Mouse (Mus musculus) liver, embryonic 13.5 days (tissue): ENCODE measurements around the gene Thbs4. TPM values are rescaled to one million over a fixed set of nuclear protein-coding genes. Genes with fewer than 3 reads are reported as not detected.
A peak's percentile ranks its signal among the peaks of the same experiment; 100 is the strongest.

Source experiments
- ATAC-seq: fragments of 200-750 bp; cut with Nextera tagmentation; 2 replicates; pipeline ENCODE4 v1.8.0; 2017; ENCODE audit warnings: low read depth, mild to moderate bottlenecking, moderate number of reproducible peaks, moderate library complexity
- DNase-seq: peaks from one replicate; pipeline ENCODE4 v3.0.0; 2022
- H3K27ac ChIP-seq: fragments of 300-500 bp; sonication (generic); 2 replicates; pipeline ENCODE4 v1.5.1; 2015; ENCODE audit warnings: moderate library complexity, mild to moderate bottlenecking, inconsistent platforms
- H3K27me3 ChIP-seq: fragments of 300-500 bp; sonication (generic); 2 replicates; pipeline ENCODE4 v1.6.1; 2015; ENCODE audit warnings: mild to moderate bottlenecking, inconsistent platforms
- H3K36me3 ChIP-seq: fragments of 300-500 bp; sonication (generic); 2 replicates; pipeline ENCODE4 v1.6.1; 2015; ENCODE audit warnings: mild to moderate bottlenecking, inconsistent platforms
- H3K4me1 ChIP-seq: fragments of 300-500 bp; sonication (generic); replicated peaks from 2 replicates; pipeline ENCODE4 v1.6.1; 2015; ENCODE audit warnings: inconsistent platforms
- H3K4me2 ChIP-seq: fragments of 300-500 bp; sonication (generic); 2 replicates; pipeline ENCODE4 v1.6.1; 2015; ENCODE audit warnings: inconsistent platforms, mild to moderate bottlenecking, moderate library complexity
- H3K4me3 ChIP-seq: fragments of 300-500 bp; sonication (generic); replicated peaks from 2 replicates; pipeline ENCODE4 v1.5.1; 2015; ENCODE audit warnings: mild to moderate bottlenecking, inconsistent platforms
- H3K9ac ChIP-seq: fragments of 300-500 bp; sonication (generic); 2 replicates; pipeline ENCODE4 v1.6.1; 2015; ENCODE audit warnings: mild to moderate bottlenecking, inconsistent platforms
- H3K9me3 ChIP-seq: fragments of 300-500 bp; sonication (generic); replicated peaks from 2 replicates; pipeline ENCODE4 v1.6.1; 2016; ENCODE audit warnings: inconsistent platforms
- WGBS: fragments of 180-500 bp; shearing (Covaris S2); methylation state at CpG from one replicate; pipeline ENCODE4 v1.1.7; 2015; ENCODE audit not compliant: insufficient replicate concordance; 5-methylcytosine and 5-hydroxymethylcytosine counted together
- polyA plus RNA-seq: library from polyadenylated mRNA; unstranded; fragments of >200 nt; fragmentation: Nextera tagmentation; extraction: Ambion mirVana; gene quantifications from 2 replicates; pipeline ENCODE4 v1.2.1, GENCODE M21; 2015

Thbs4 gene
- polyA plus RNA-seq, 1 experiment from 2014 or later, result 0.30 TPM

DNA sequence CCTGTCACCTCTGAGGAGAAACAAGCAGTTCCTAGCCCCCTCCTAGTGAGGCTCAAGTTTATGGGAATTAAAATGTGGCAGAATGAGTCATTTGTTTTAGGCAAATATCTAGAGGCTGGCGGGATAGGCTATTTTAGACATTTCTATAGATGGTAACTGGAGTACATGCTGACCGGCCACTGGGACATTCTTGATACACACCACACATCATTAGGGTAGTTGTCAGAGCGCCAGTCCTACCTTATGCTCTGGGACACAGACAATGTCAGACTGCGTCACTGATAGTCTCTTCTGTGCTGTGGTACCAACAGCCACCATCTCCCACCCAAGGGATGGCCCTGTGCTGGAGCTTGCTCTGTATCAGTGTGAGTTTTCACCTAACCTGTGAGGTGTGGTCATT, 35.5 kb downstream of the Thbs4 start:
- Histone ChIP-seq H3K27ac (no peak overlapping the region), H3K9ac (no peak overlapping the region), H3K36me3 (no peaks in the 10 kb centered on the region), H3K4me1 (no peaks in the 10 kb centered on the region), H3K4me3 (no peak overlapping the region), H3K27me3 (no peaks in the 10 kb centered on the region), H3K9me3 (no peaks in the 10 kb centered on the region), H3K4me2 (no peak overlapping the region)
- WGBS, result 69% methylated on average over 4 of the region's 4 CpGs
- no peak for DNase-seq
- ATAC-seq, result no peak

GRCm38 (mm10) chr13:92757972-92758585, 36.5 kb downstream of the Thbs4 start:
- Histone ChIP-seq H3K4me3 (no peak overlapping the region), H3K4me2 (no peak overlapping the region), H3K27me3 (no peaks in the 10 kb centered on the region), H3K36me3 (no peaks in the 10 kb centered on the region), H3K9me3 (no peaks in the 10 kb centered on the region), H3K27ac (no peak overlapping the region), H3K4me1 (no peaks in the 10 kb centered on the region), H3K9ac (no peak overlapping the region)
- 50% methylated on average over 12 of the region's 12 CpGs for WGBS
- DNase-seq (no peak), ATAC-seq (no peak)

DNA sequence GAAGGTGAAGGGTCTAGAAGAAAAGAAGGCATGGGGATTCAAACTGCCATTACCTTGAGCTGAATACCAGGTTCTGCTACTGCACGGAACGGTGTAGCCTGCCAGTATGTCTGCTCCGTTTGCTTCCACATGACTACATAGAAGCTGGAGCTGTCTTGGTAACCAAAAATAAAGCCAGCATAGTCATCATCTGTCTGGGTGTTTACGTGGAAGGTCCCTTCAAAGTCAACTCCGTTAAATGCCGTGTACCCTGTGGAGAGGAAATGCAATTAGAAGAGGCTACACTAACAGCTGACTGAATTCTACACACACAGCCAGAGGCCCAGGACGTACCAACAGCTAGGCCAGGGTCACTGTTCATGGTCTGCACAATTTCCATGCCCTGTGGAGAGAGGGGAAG, 39.6 kb downstream of the Thbs4 start:
- DNase-seq (no peak), ATAC-seq (no peak)
- Histone ChIP-seq H3K4me2 (no peak overlapping the region), H3K27me3 (0 out of 2 replicates have a peak, but pooled peaks cover under 1% of the 10 kb centered on the region), H3K4me3 (no peak overlapping the region), H3K36me3 (no peaks in the 10 kb centered on the region), H3K9me3 (no peaks in the 10 kb centered on the region), H3K9ac (no peak overlapping the region), H3K4me1 (no peaks in the 10 kb centered on the region), H3K27ac (no peak overlapping the region)
- WGBS, result 66% methylated on average over 7 of the region's 7 CpGs

DNA sequence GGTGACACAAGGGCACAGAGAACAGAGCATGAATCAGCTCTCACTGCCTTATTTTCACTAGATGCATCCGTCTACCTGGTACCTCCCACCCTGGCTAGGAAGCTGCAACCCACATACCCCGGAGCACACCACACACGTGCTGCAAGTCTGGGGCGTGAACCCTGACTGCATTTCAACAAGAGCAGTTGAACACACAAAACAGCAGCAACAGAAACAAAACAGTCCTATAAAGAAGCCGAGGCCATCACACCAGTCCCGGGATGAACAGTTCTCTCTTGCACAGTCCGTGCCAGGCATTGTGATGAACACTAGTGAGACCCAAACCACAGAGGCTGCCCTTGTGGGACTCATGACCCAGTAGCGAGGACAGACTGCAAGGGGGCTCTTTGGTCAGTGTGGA, 40.9 kb downstream of the Thbs4 start:
- WGBS, result 70% methylated on average over 8 of the region's 8 CpGs
- DNase-seq (no peak), ATAC-seq (no peak)
- H3K4me1 ChIP-seq, result no peaks in the 10 kb centered on the region
- no peaks in the 10 kb centered on the region for H3K36me3 ChIP-seq
- no peak overlapping the region for H3K4me3 ChIP-seq
- H3K9me3 ChIP-seq, result no peaks in the 10 kb centered on the region
- H3K27me3 ChIP-seq, result peaks cover 14% of the 10 kb centered on the region; the same call in 1 of the 2 replicates
- H3K9ac ChIP-seq, result no peak overlapping the region
- H3K4me2 ChIP-seq, result no peak overlapping the region
- no peak overlapping the region for H3K27ac ChIP-seq

- DNase-seq (peak; percentile 17), ATAC-seq (no peak)
- H3K27me3 ChIP-seq, result peaks cover 14% of the 10 kb centered on the region; the same call in 1 of the 2 replicates
- H3K36me3 ChIP-seq, result no peaks in the 10 kb centered on the region
- H3K4me3 ChIP-seq, result no peak overlapping the region
- H3K9ac ChIP-seq, result no peak overlapping the region
- H3K27ac ChIP-seq, result no peak overlapping the region
- no peak overlapping the region for H3K4me2 ChIP-seq
- no peaks in the 10 kb centered on the region for H3K9me3 ChIP-seq
- H3K4me1 ChIP-seq, result no peaks in the 10 kb centered on the region
- WGBS, result 66% methylated on average over 21 of the region's 21 CpGs
These were observed 42.7 kb downstream of the Thbs4 start for GRCm38 (mm10) chr13:92751726-92752565.

- 21% methylated on average over 7 of the region's 7 CpGs for WGBS
- H3K9me3 ChIP-seq, result no peaks in the 10 kb centered on the region
- DNase-seq (peak; percentile 55), ATAC-seq (peak; percentile 57)
- no peaks in the 10 kb centered on the region for H3K36me3 ChIP-seq
- no peaks in the 10 kb centered on the region for H3K4me1 ChIP-seq
- H3K27me3 ChIP-seq, result peaks cover 14% of the 10 kb centered on the region; the same call in 1 of the 2 replicates
- no peak overlapping the region for H3K4me3 ChIP-seq
- no peak overlapping the region for H3K27ac ChIP-seq
- no peak overlapping the region for H3K9ac ChIP-seq
- H3K4me2 ChIP-seq, result no peak overlapping the region
These were observed 43.6 kb downstream of the Thbs4 start for GRCm38 (mm10) chr13:92750976-92751518.

DNA sequence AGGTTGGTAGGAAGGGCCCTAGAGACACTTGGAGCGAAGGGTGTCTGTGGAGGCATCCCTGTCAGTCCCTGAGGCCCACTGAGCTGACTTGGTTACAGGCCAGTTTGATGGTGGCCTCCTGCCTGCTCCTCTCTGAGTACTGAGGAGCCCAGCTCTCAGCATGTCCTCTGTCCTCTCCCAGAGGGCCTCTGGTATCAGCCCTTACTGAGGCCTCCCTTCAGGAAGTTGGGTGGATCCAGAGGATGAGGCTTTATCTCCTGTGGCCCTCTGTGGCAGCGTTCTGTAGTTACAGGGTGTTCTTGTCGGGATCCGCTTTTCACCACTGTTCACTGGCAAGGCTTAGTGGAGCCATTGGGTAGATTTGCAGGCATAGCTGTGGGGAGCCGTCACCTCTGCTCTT, 51.3 kb downstream of the Thbs4 start:
- ATAC-seq (peak; percentile 100), DNase-seq (peak; percentile 73)
- 18% methylated on average over 5 of the region's 5 CpGs for WGBS
- H3K27me3 ChIP-seq, result no peaks in the 10 kb centered on the region
- H3K4me1 ChIP-seq, result peaks cover 40% of the 10 kb centered on the region
- H3K4me2 ChIP-seq, result peak overlapping the region; percentile 65
- H3K9me3 ChIP-seq, result no peaks in the 10 kb centered on the region
- no peaks in the 10 kb centered on the region for H3K36me3 ChIP-seq
- H3K4me3 ChIP-seq, result peak overlapping the region; percentile 21
- peak overlapping the region; percentile 95 for H3K27ac ChIP-seq
- H3K9ac ChIP-seq, result peak overlapping the region; percentile 68

DNA sequence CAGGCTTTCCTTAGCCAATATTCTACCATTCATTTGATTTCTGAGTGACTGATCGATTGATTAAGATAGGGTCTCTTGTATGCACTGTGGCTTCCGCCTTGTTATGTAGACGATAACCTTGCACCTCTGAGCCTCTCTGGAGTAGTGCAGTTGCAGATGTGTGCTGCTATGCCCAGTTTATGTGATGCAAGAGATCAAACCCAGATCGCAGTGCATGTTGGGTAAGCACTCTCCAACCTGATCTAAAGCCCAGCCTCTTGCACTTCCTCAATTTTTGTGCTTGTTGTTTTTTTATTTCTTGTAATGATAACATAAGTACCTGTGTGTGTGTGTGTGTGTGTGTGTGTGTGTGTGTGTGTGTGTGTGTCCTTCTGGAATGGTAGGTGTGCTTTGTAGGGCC, 51.7 kb downstream of the Thbs4 start:
- Histone ChIP-seq H3K4me1 (peaks cover 40% of the 10 kb centered on the region), H3K36me3 (no peaks in the 10 kb centered on the region), H3K9ac (peak overlapping the region; percentile 68), H3K27me3 (no peaks in the 10 kb centered on the region), H3K27ac (peak overlapping the region; percentile 95), H3K9me3 (no peaks in the 10 kb centered on the region), H3K4me2 (peak overlapping the region; percentile 65), H3K4me3 (no peak overlapping the region; the same call in 1 of the 2 replicates)
- ATAC-seq (peak; percentile 49), DNase-seq (no peak)
- 80% methylated on average over 4 of the region's 4 CpGs for WGBS

GRCm38 (mm10) chr13:92740671-92741270, 53.8 kb downstream of the Thbs4 start:
- H3K4me1 ChIP-seq, result peaks cover 40% of the 10 kb centered on the region
- no peak for ATAC-seq
- H3K4me2 ChIP-seq, result no peak overlapping the region
- peak; percentile 24 for DNase-seq
- H3K9me3 ChIP-seq, result no peaks in the 10 kb centered on the region
- peak overlapping the region; percentile 95 for H3K27ac ChIP-seq
- WGBS, result 6% methylated on average over 2 of the region's 2 CpGs
- no peaks in the 10 kb centered on the region for H3K36me3 ChIP-seq
- H3K4me3 ChIP-seq, result no peak overlapping the region
- H3K27me3 ChIP-seq, result no peaks in the 10 kb centered on the region
- H3K9ac ChIP-seq, result no peak overlapping the region

DNA sequence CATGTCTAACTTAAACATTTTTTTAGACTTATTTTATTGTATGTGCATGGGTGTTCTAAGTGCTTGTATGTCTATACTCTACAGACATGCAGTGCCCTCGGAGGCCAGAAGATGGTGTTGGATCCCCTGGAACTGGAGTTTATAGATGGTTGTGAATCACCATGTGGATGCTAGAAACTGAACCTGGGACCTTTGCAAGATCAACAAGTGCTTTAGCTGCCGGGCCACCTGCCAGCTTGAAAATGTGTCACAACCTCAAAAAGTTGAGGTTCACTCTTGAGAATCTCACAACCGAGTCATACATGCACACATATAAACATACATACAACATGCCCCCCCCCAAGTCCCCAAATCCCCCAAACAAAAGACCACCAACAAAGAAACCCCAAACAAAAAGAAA, 54.8 kb downstream of the Thbs4 start:
- 81% methylated on average over 3 of the region's 3 CpGs for WGBS
- Histone ChIP-seq H3K4me2 (no peak overlapping the region), H3K36me3 (no peaks in the 10 kb centered on the region), H3K27ac (no peak overlapping the region), H3K27me3 (no peaks in the 10 kb centered on the region), H3K9ac (no peak overlapping the region), H3K9me3 (no peaks in the 10 kb centered on the region), H3K4me1 (peaks cover 40% of the 10 kb centered on the region), H3K4me3 (no peak overlapping the region)
- DNase-seq, result no peak
- ATAC-seq, result no peak

- H3K4me2 ChIP-seq, result no peak overlapping the region
- no peaks in the 10 kb centered on the region for H3K9me3 ChIP-seq
- H3K4me1 ChIP-seq, result peaks cover 35% of the 10 kb centered on the region
- H3K27ac ChIP-seq, result no peak overlapping the region
- WGBS, result 58% methylated on average over 3 of the region's 3 CpGs
- ATAC-seq (no peak), DNase-seq (no peak)
- no peaks in the 10 kb centered on the region for H3K27me3 ChIP-seq
- H3K4me3 ChIP-seq, result no peak overlapping the region
- H3K36me3 ChIP-seq, result no peaks in the 10 kb centered on the region
- H3K9ac ChIP-seq, result no peak overlapping the region
These were observed 55.8 kb downstream of the Thbs4 start for GRCm38 (mm10) chr13:92738821-92739220.
